Comparison of ENCODE assay signal across 7 mouse cellular contexts in genomic region chrX:106010762-106011161, GRCm38 (mm10). TPM values are rescaled to one million over a fixed set of nuclear protein-coding genes. Genes with fewer than 3 reads are reported as not detected.
A peak's percentile ranks its signal among the peaks of the same experiment; 100 is the strongest.
DNase-seq lines count a peak whose midpoint lies in the region; ATAC-seq and TF ChIP-seq lines count a peak whose summit lies in the region.

No protein-coding gene starts in this region.

- no peaks in the 10 kb centered on the region for H3K4me1 ChIP-seq in lung, embryonic 15.5 days
- no peaks in the 10 kb centered on the region for H3K4me1 ChIP-seq in embryonic fibroblast, embryonic 13.5 days (ENCODE audit: control insufficient read depth, insufficient read depth, low read length)
- no peaks in the 10 kb centered on the region for H3K4me1 ChIP-seq in limb, embryonic 11.5 days (ENCODE audit: control insufficient read depth, insufficient read depth, low read length)
- H3K4me1 ChIP-seq in olfactory bulb, adult 2 months (ENCODE audit: control insufficient read depth, insufficient read depth, low read length): no peaks in the 10 kb centered on the region

- H3K27ac ChIP-seq in lung, embryonic 15.5 days: no peak overlapping the region
- no peak overlapping the region; the same call in 1 of the 2 replicates for H3K27ac ChIP-seq in embryonic fibroblast, embryonic 13.5 days (ENCODE audit: insufficient read depth, low read length)
- H3K27ac ChIP-seq in limb, embryonic 11.5 days (replicated peaks; ENCODE audit: low read depth, low read length): no peak overlapping the region
- no peak overlapping the region for H3K27ac ChIP-seq in olfactory bulb, adult 2 months (ENCODE audit: insufficient read depth, low read depth, low read length)

- ATAC-seq in lung, embryonic 15.5 days (ENCODE audit: borderline replicate concordance, extremely low read depth, low FRiP score, low TSS enrichment): no peak
- ATAC-seq in limb, embryonic 11.5 days (ENCODE audit: insufficient number of reproducible peaks, low FRiP score, low TSS enrichment, low read depth): no peak

- no peak for DNase-seq in lung, postnatal 14 days
- no peak for DNase-seq in limb, embryonic 11.5 days (ENCODE audit: low spot score)
- DNase-seq in embryo, embryonic 10 days (ENCODE audit: low spot score): no peak
- no peak for DNase-seq in adrenal gland, adult 18-20 months (ENCODE audit: low spot score in 2 of 2)

- TF ChIP-seq CTCF in embryonic fibroblast, embryonic 13.5 days (IDR thresholded peaks at IDR 0.05; ENCODE audit: borderline replicate concordance, insufficient read depth, low read length): no peak
- no peak for TF ChIP-seq CTCF in olfactory bulb, adult 2 months (IDR thresholded peaks at IDR 0.05; ENCODE audit: insufficient read depth, low read depth, low read length)

- TF ChIP-seq POLR2A in embryonic fibroblast, embryonic 13.5 days (IDR thresholded peaks at IDR 0.05; ENCODE audit: low read depth, low read length): no peak
- no peak for TF ChIP-seq POLR2A in olfactory bulb, adult 2 months (IDR thresholded peaks at IDR 0.05; ENCODE audit: insufficient read depth, low read depth, low read length)

- WGBS in lung, embryonic 15.5 days: 6% methylated on average over 3 of the region's 3 CpGs
- WGBS in limb, embryonic 11.5 days: 8% methylated on average over 3 of the region's 3 CpGs
- WGBS in olfactory bulb, adult 2 months: 8% methylated on average over 3 of the region's 3 CpGs

- peak overlapping the region; percentile 64 for H3K9ac ChIP-seq in lung, embryonic 15.5 days
- no peak overlapping the region; the same call in 1 of the 2 replicates for H3K9ac ChIP-seq in limb, embryonic 11.5 days (ENCODE audit: low read length)

- peak overlapping the region; percentile 63 for H3K4me3 ChIP-seq in lung, embryonic 15.5 days
- H3K4me3 ChIP-seq in embryonic fibroblast, embryonic 13.5 days (ENCODE audit: insufficient read depth, low read length): peak overlapping the region; percentile 99
- peak overlapping the region; percentile 54 for H3K4me3 ChIP-seq in limb, embryonic 11.5 days (ENCODE audit: low read depth, low read length)
- 0 out of 2 replicates have a peak overlapping the region, but pooled peaks have one; percentile 98 for H3K4me3 ChIP-seq in olfactory bulb, adult 2 months (ENCODE audit: insufficient read depth, low read depth, low read length)

- no peaks in the 10 kb centered on the region for H3K9me3 ChIP-seq in lung, embryonic 15.5 days
- H3K9me3 ChIP-seq in limb, embryonic 11.5 days (ENCODE audit: control insufficient read depth, low read length): no peaks in the 10 kb centered on the region

- H3K4me2 ChIP-seq in lung, embryonic 15.5 days: peak overlapping the region; percentile 49
- H3K4me2 ChIP-seq in limb, embryonic 11.5 days (ENCODE audit: low read depth, severe bottlenecking): peak overlapping the region; percentile 38

- H3K36me3 ChIP-seq in lung, embryonic 15.5 days: no peaks in the 10 kb centered on the region
- H3K36me3 ChIP-seq in limb, embryonic 11.5 days (ENCODE audit: control insufficient read depth, insufficient read depth, low read length): no peaks in the 10 kb centered on the region

- H3K27me3 ChIP-seq in lung, embryonic 15.5 days: no peaks in the 10 kb centered on the region
- no peaks in the 10 kb centered on the region for H3K27me3 ChIP-seq in limb, embryonic 11.5 days (ENCODE audit: control insufficient read depth, insufficient read depth, low read length)

RNA-seq across cellular contexts. Expression of gene Magt1, which starts 0.9 kb away (rescaled TPM):
- 61.6 and 68.4 TPM in 2 replicates for polyA plus RNA-seq in lung, embryonic 15.5 days (2015; fragmentation: Nextera tagmentation; extraction: Ambion mirVana)
- 89.4 and 89.8 TPM in 2 replicates for polyA plus RNA-seq in embryonic fibroblast, embryonic 13.5 days (2011; ENCODE audit: insufficient read length, low read depth, missing spikeins)
- 63.2 and 68.1 TPM in 2 replicates for polyA plus RNA-seq in limb, embryonic 11.5 days (2014; fragmentation: Nextera tagmentation; extraction: Ambion mirVana)
- not detected in 2 replicates for polyA plus RNA-seq in olfactory bulb, adult 2 months (2012; ENCODE audit: insufficient read depth, insufficient read length, low replicate concordance, missing spikeins)
- total RNA-seq in adrenal gland, adult 18-20 months (2021): 10 to 100 TPM; 52.9 to 53.2 TPM

RNA-seq across cellular contexts. Expression of gene Cox7b, which starts 4.7 kb away (rescaled TPM):
- 327 and 347 TPM in 2 replicates for polyA plus RNA-seq in lung, embryonic 15.5 days (2015; fragmentation: Nextera tagmentation; extraction: Ambion mirVana)
- polyA plus RNA-seq in embryonic fibroblast, embryonic 13.5 days (2011; ENCODE audit: insufficient read length, low read depth, missing spikeins): 664 and 683 TPM in 2 replicates
- polyA plus RNA-seq in limb, embryonic 11.5 days (2014; fragmentation: Nextera tagmentation; extraction: Ambion mirVana): 363 and 395 TPM in 2 replicates
- not detected in 2 replicates for polyA plus RNA-seq in olfactory bulb, adult 2 months (2012; ENCODE audit: insufficient read depth, insufficient read length, low replicate concordance, missing spikeins)
- total RNA-seq in adrenal gland, adult 18-20 months (2021): 100 to 1,000 TPM; 405 to 701 TPM

RNA-seq across cellular contexts. Expression of gene Atp7a, which starts 16.3 kb away (rescaled TPM):
- polyA plus RNA-seq in lung, embryonic 15.5 days (2015; fragmentation: Nextera tagmentation; extraction: Ambion mirVana): 23.6 and 26.3 TPM in 2 replicates
- 25.2 and 26.7 TPM in 2 replicates for polyA plus RNA-seq in embryonic fibroblast, embryonic 13.5 days (2011; ENCODE audit: insufficient read length, low read depth, missing spikeins)
- 40.7 and 45.5 TPM in 2 replicates for polyA plus RNA-seq in limb, embryonic 11.5 days (2014; fragmentation: Nextera tagmentation; extraction: Ambion mirVana)
- not detected in 2 replicates for polyA plus RNA-seq in olfactory bulb, adult 2 months (2012; ENCODE audit: insufficient read depth, insufficient read length, low replicate concordance, missing spikeins)
- total RNA-seq in adrenal gland, adult 18-20 months (2021): 10 to 100 TPM; 28.7 to 43.2 TPM

Comparison
In these comparisons a context has a peak if more than half of its experiments do, and no peak if none do; other contexts are left out.
1. RNA of gene Atp7a, which starts 16.3 kb away (polyA plus RNA-seq): 40.7 to 45.5 TPM in limb, embryonic 11.5 days, 25.2 to 26.7 TPM in embryonic fibroblast, embryonic 13.5 days and 23.6 to 26.3 TPM in lung, embryonic 15.5 days; not detected in olfactory bulb, adult 2 months; every median in the first group is over 10 times any median in the second.
2. Peak in every context shown above with its lines, with median percentiles within 50 percentile points of each other: H3K4me3 ChIP-seq.